ENCODE assay signal across 15 mouse cellular contexts in genomic region chr1:182519341-182519740, GRCm38 (mm10). TPM values are rescaled to one million over a fixed set of nuclear protein-coding genes. Genes with fewer than 3 reads are reported as not detected.
A peak's percentile ranks its signal among the peaks of the same experiment; 100 is the strongest.
DNase-seq lines count a peak whose midpoint lies in the region; ATAC-seq and TF ChIP-seq lines count a peak whose summit lies in the region.
"Had no signal": no experiment of that assay in that cellular context is flagged by ENCODE, and none has a peak within 500 bp of the region (broad histone marks: within the 10 kb centered on the region; RNA-seq: fewer than 3 reads in every experiment).

No protein-coding gene starts in this region.

- H3K36me3 ChIP-seq in kidney, postnatal 0 days (ENCODE audit: insufficient read depth, low read length) = 0 out of 2 replicates have a peak, but pooled peaks cover 3% of the 10 kb centered on the region
- H3K36me3 ChIP-seq in heart, embryonic 12.5 days = peaks cover 10% of the 10 kb centered on the region
- H3K36me3 ChIP-seq in limb, embryonic 15.5 days = no peaks in the 10 kb centered on the region

- no peaks in the 10 kb centered on the region for H3K9me3 ChIP-seq in kidney, postnatal 0 days (replicated peaks; ENCODE audit: low read length)
- no peaks in the 10 kb centered on the region for H3K9me3 ChIP-seq in heart, embryonic 12.5 days (replicated peaks)
- H3K9me3 ChIP-seq in limb, embryonic 15.5 days = no peaks in the 10 kb centered on the region
- H3K9me3 ChIP-seq: forebrain, embryonic 10.5 days had no signal

- H3K27me3 ChIP-seq in kidney, postnatal 0 days (ENCODE audit: insufficient read depth, low read length) = no peaks in the 10 kb centered on the region
- H3K27me3 ChIP-seq in heart, embryonic 12.5 days (replicated peaks) = no peaks in the 10 kb centered on the region
- H3K27me3 ChIP-seq in limb, embryonic 15.5 days = no peaks in the 10 kb centered on the region

- no peak for ATAC-seq in kidney, postnatal 0 days (replicated peaks; ENCODE audit: low FRiP score, low read depth)
- no peak for ATAC-seq in heart, embryonic 12.5 days (ENCODE audit: insufficient number of reproducible peaks, low FRiP score)
- ATAC-seq in limb, embryonic 15.5 days (ENCODE audit: insufficient number of reproducible peaks, low FRiP score, low TSS enrichment, low read depth) = no peak
- no peak for ATAC-seq in megakaryocyte progenitor cell, adult 5-6 weeks (replicated peaks; ENCODE audit: poor library complexity)

- DNase-seq in kidney, postnatal 0 days (ENCODE audit: low spot score) = no peak
- DNase-seq in kidney, adult 11 months = no peak
- peak; percentile 71 for DNase-seq in NIH3T3 (ENCODE audit: low read depth)
- DNase-seq in left cerebral cortex, postnatal 36 days (ENCODE audit: low spot score in 2 of 2) = no peak
- no peak for DNase-seq in kidney, adult 8-10 months
- DNase-seq: cerebellum, adult 9-10 months had no signal

- TF ChIP-seq CTCF in kidney, postnatal 0 days (IDR thresholded peaks at IDR 0.05; ENCODE audit: low read depth) = no peak

- 60% methylated on average over 5 of the region's 5 CpGs for whole genome bisulfite sequencing in kidney, postnatal 0 days
- 44% methylated on average over 5 of the region's 5 CpGs for WGBS in heart, embryonic 12.5 days
- 62% methylated on average over 5 of the region's 5 CpGs for WGBS in limb, embryonic 15.5 days

- H3K9ac ChIP-seq in kidney, postnatal 0 days (ENCODE audit: low read depth, low read length) = no peak overlapping the region
- no peak overlapping the region for H3K9ac ChIP-seq in heart, embryonic 12.5 days
- no peak overlapping the region for H3K9ac ChIP-seq in limb, embryonic 15.5 days
- H3K9ac ChIP-seq: liver, embryonic 14.5 days had no signal

- H3K4me3 ChIP-seq in kidney, postnatal 0 days (replicated peaks; ENCODE audit: low read depth, low read length) = no peak overlapping the region
- H3K4me3 ChIP-seq in heart, embryonic 12.5 days = no peak overlapping the region
- H3K4me3 ChIP-seq in limb, embryonic 15.5 days = peak overlapping the region; percentile 4; the same call in 1 of the 2 replicates

- H3K4me2 ChIP-seq in kidney, postnatal 0 days (ENCODE audit: low read length) = peak overlapping the region; percentile 39; the same call in 1 of the 2 replicates
- peak overlapping the region; percentile 38; the same call in 1 of the 2 replicates for H3K4me2 ChIP-seq in heart, embryonic 12.5 days
- H3K4me2 ChIP-seq in limb, embryonic 15.5 days = peak overlapping the region; percentile 33

- peak overlapping the region; percentile 78; the same call in 1 of the 2 replicates for H3K27ac ChIP-seq in kidney, postnatal 0 days
- H3K27ac ChIP-seq in heart, embryonic 12.5 days (ENCODE audit: poor library complexity, severe bottlenecking) = peak overlapping the region; percentile 74
- peak overlapping the region; percentile 94 for H3K27ac ChIP-seq in limb, embryonic 15.5 days
- H3K27ac ChIP-seq: liver, embryonic 14.5 days had no signal

- intact Hi-C loops in left cerebral cortex, postnatal 36 days (cut with DNase I) = no loop called here

- H3K4me1 ChIP-seq in kidney, postnatal 0 days (replicated peaks; ENCODE audit: insufficient read depth, low read length) = peaks cover 24% of the 10 kb centered on the region
- peaks cover 52% of the 10 kb centered on the region for H3K4me1 ChIP-seq in heart, embryonic 12.5 days (replicated peaks)
- peaks cover 64% of the 10 kb centered on the region for H3K4me1 ChIP-seq in limb, embryonic 15.5 days

RNA-seq across cellular contexts. Expression of gene Capn2, which starts 1.9 kb away (rescaled TPM):
- 95.1 and 106 TPM in 2 replicates for polyA plus RNA-seq in kidney, postnatal 0 days (2015; fragmentation: Nextera tagmentation; extraction: Ambion mirVana)
- polyA plus RNA-seq in heart, embryonic 12.5 days (2016; fragmentation: Nextera tagmentation; extraction: Ambion mirVana) = 119 and 123 TPM in 2 replicates
- polyA plus RNA-seq in limb, embryonic 15.5 days (2015; fragmentation: Nextera tagmentation; extraction: Ambion mirVana) = 150 and 151 TPM in 2 replicates
- total RNA-seq in megakaryocyte progenitor cell, adult 5-6 weeks (2015) = 4.1 and 9.7 TPM in 2 replicates
- 8.7 and 10.5 TPM in 2 replicates for total RNA-seq in megakaryocyte progenitor cell, adult 5-6 weeks (2017)
- total RNA-seq in left cerebral cortex, postnatal 36 days (2021) = 10 to 100 TPM; 59.1 to 63.6 TPM

RNA-seq across cellular contexts. Expression of gene Capn8, which starts 45.5 kb away (rescaled TPM):
- polyA plus RNA-seq in kidney, postnatal 0 days (2015; fragmentation: Nextera tagmentation; extraction: Ambion mirVana) = 0.11 and 0.13 TPM in 2 replicates
- not detected in 2 replicates for polyA plus RNA-seq in heart, embryonic 12.5 days (2016; fragmentation: Nextera tagmentation; extraction: Ambion mirVana)
- polyA plus RNA-seq in limb, embryonic 15.5 days (2015; fragmentation: Nextera tagmentation; extraction: Ambion mirVana) = 0.07 TPM in 1 of 2 replicates, not detected in the other
- total RNA-seq in megakaryocyte progenitor cell, adult 5-6 weeks (2015) = not detected in 2 replicates
- total RNA-seq in megakaryocyte progenitor cell, adult 5-6 weeks (2017) = not detected in 2 replicates
- not detected for total RNA-seq in left cerebral cortex, postnatal 36 days (2021)
- total RNA-seq: ES-E14; granulocyte monocyte progenitor cell, adult 5-6 weeks had no signal
- polyA plus RNA-seq: adrenal gland, adult 2 months; forebrain, embryonic 10.5 days; neural tube, embryonic 11.5 days had no signal
